Mouse (Mus musculus) layer of hippocampus, adult 2 months (tissue): ENCODE measurements around the gene Lsamp. TPM values are rescaled to one million over a fixed set of nuclear protein-coding genes. Genes with fewer than 3 reads are reported as not detected.

Experiments used
- DNase-seq, 2 experiments: peaks; one replicate each; pipeline ENCODE4 v3.0.0; 2022; ENCODE audit warnings: low spot score in 2 of 2
- H3K27ac ChIP-seq: fragments of 200-600 bp; 2 replicates; pipeline ENCODE4 v1.8.1; 2022
- H3K4me3 ChIP-seq: fragments of 200-600 bp; 2 replicates; pipeline ENCODE4 v1.8.1; 2022; ENCODE audit warnings: mild to moderate bottlenecking
- CTCF ChIP-seq: fragments of 200-600 bp; conservative IDR thresholded peaks from 2 replicates; pipeline ENCODE4 v1.8.1; 2022; ENCODE audit warnings: antibody characterized with exemption, mild to moderate bottlenecking, moderate library complexity
- long read RNA-seq, 2 experiments: library from polyadenylated mRNA; stranded (forward); transcript quantifications; one replicate each; pipeline ENCODE4 v2.0.0; 2021; ENCODE audit warnings: borderline mapping rate in 2 of 2
- total RNA-seq, 2 experiments: library from RNA; stranded (reverse); gene quantifications; 2 replicates each; pipeline ENCODE4 v1.2.3; 2021

Gene Lsamp
- total RNA-seq = 100 to 1,000 TPM; 444 to 449 TPM
- long read RNA-seq, experiment 1, partial matches to known transcripts = 2 of 31 reads
- long read RNA-seq, experiment 1, other reads (novel, unspliced or antisense) = 29 of 31 reads
- long read RNA-seq, experiment 2, partial matches to known transcripts = 8 of 29 reads
- long read RNA-seq, experiment 2, other reads (novel, unspliced or antisense) = 21 of 29 reads

GRCm38 (mm10) chr16:39984205-39984634, at the start of gene Lsamp:
Gene Lsamp, plus strand, starts transcription at chr16:39984361.
- peak; percentile 86 to 91 for DNase-seq
- Histone ChIP-seq H3K27ac (peak within 1 kb of the TSS; percentile 96), H3K4me3 (peak within 1 kb of the TSS; percentile 78)
- TF ChIP-seq CTCF = peak; percentile 92

GRCm38 (mm10) chr16:39957686-39958085, 26.5 kb upstream of the Lsamp start:
- DNase-seq = no peak
- H3K4me3 ChIP-seq = no peak overlapping the region
- no peak overlapping the region for H3K27ac ChIP-seq
- TF ChIP-seq CTCF = no peak

- no peak for TF ChIP-seq CTCF
- H3K27ac ChIP-seq = no peak overlapping the region
- DNase-seq = no peak
- H3K4me3 ChIP-seq = no peak overlapping the region
These were observed 11.4 kb upstream of the Lsamp start for GRCm38 (mm10) chr16:39972712-39973111.

- DNase-seq = peak in 1 of 2 experiments; percentile 53
- H3K27ac ChIP-seq = peak overlapping the region; percentile 96
- peak overlapping the region; percentile 78 for H3K4me3 ChIP-seq
- no peak for TF ChIP-seq CTCF
These were observed 602 bp downstream of the Lsamp start for GRCm38 (mm10) chr16:39984635-39985291.

- DNase-seq = peak in 1 of 2 experiments; percentile 26
- TF ChIP-seq CTCF = no peak
- Histone ChIP-seq H3K27ac (no peak overlapping the region; the same call in 1 of the 2 replicates), H3K4me3 (no peak overlapping the region; the same call in 1 of the 2 replicates)
These were observed 4.3 kb downstream of the Lsamp start for GRCm38 (mm10) chr16:39988466-39988865.

GRCm38 (mm10) chr16:39994821-39995220, 10.7 kb downstream of the Lsamp start:
- H3K4me3 ChIP-seq = no peak overlapping the region
- TF ChIP-seq CTCF = no peak
- no peak for DNase-seq
- peak overlapping the region; percentile 59 for H3K27ac ChIP-seq

- no peak for TF ChIP-seq CTCF
- H3K4me3 ChIP-seq = no peak overlapping the region
- peak in 1 of 2 experiments; percentile 23 for DNase-seq
- H3K27ac ChIP-seq = peak overlapping the region; percentile 77
These were observed 24.6 kb downstream of the Lsamp start for GRCm38 (mm10) chr16:40008800-40009199.

- DNase-seq = no peak
- no peak for TF ChIP-seq CTCF
These were observed 26.9 kb downstream of the Lsamp start for GRCm38 (mm10) chr16:40011106-40011505.

GRCm38 (mm10) chr16:40022611-40023010, 38.5 kb downstream of the Lsamp start:
- no peak for TF ChIP-seq CTCF
- DNase-seq = peak; percentile 30 to 57
- H3K4me3 ChIP-seq = no peak overlapping the region
- H3K27ac ChIP-seq = peak overlapping the region; percentile 59

More at GRCm38 (mm10) chr16:40011106-40011505, 26.9 kb downstream of the Lsamp start:
- H3K27ac ChIP-seq = peak overlapping the region; percentile 54; the same call in 1 of the 2 replicates
- no peak overlapping the region for H3K4me3 ChIP-seq

GRCm38 (mm10) chr16:40036719-40037118, 52.6 kb downstream of the Lsamp start:
- Histone ChIP-seq H3K4me3 (no peak overlapping the region), H3K27ac (no peak overlapping the region)
- no peak for DNase-seq
- no peak for TF ChIP-seq CTCF

- no peak for TF ChIP-seq CTCF
- Histone ChIP-seq H3K4me3 (no peak overlapping the region), H3K27ac (peak overlapping the region; percentile 41; the same call in 1 of the 2 replicates)
- DNase-seq = no peak
These were observed 75.4 kb downstream of the Lsamp start for GRCm38 (mm10) chr16:40059546-40059945.

GRCm38 (mm10) chr16:40059968-40060367, 75.8 kb downstream of the Lsamp start:
- no peak overlapping the region for H3K4me3 ChIP-seq
- TF ChIP-seq CTCF = no peak
- peak overlapping the region; percentile 41; the same call in 1 of the 2 replicates for H3K27ac ChIP-seq
- DNase-seq = no peak

GRCm38 (mm10) chr16:40060491-40060890, 76.3 kb downstream of the Lsamp start:
- Histone ChIP-seq H3K27ac (0 out of 2 replicates have a peak overlapping the region, but pooled peaks have one; percentile 41), H3K4me3 (no peak overlapping the region)
- no peak for DNase-seq
- no peak for TF ChIP-seq CTCF

GRCm38 (mm10) chr16:40075556-40075955, 91.4 kb downstream of the Lsamp start:
- no peak for TF ChIP-seq CTCF
- no peak for DNase-seq
- Histone ChIP-seq H3K27ac (no peak overlapping the region), H3K4me3 (no peak overlapping the region)
